Mouse (Mus musculus) liver, adult (tissue): ENCODE results near the gene Tmprss6.

ENCODE experiments used
- GATA4 ChIP-seq: IDR thresholded peaks from 2 replicates; pipeline ENCODE4 v1.6.1; 2014; ENCODE audit warnings: mild to moderate bottlenecking, low read length; ENCODE audit not compliant: insufficient replicate concordance

Tmprss6 gene

GRCm38 (mm10) chr15:78424507-78424906, 43.9 kb downstream of the Tmprss6 start:
- TF ChIP-seq GATA4 = no peak

- TF ChIP-seq GATA4 = no peak
Observed at GRCm38 (mm10) chr15:78422046-78422956, 46.1 kb downstream of the Tmprss6 start.

GRCm38 (mm10) chr15:78420395-78420794, 48.0 kb downstream of the Tmprss6 start:
- TF ChIP-seq GATA4 = no peak

- TF ChIP-seq GATA4 = no peak
Observed at GRCm38 (mm10) chr15:78416937-78417336, 51.5 kb downstream of the Tmprss6 start.

- no peak for TF ChIP-seq GATA4
Observed at GRCm38 (mm10) chr15:78414157-78414556, 54.3 kb downstream of the Tmprss6 start.

GRCm38 (mm10) chr15:78413719-78414117, 54.7 kb downstream of the Tmprss6 start:
- TF ChIP-seq GATA4 = no peak

GRCm38 (mm10) chr15:78413083-78413718, 55.2 kb downstream of the Tmprss6 start:
- no peak for TF ChIP-seq GATA4

- no peak for TF ChIP-seq GATA4
Observed at GRCm38 (mm10) chr15:78409570-78410052, 58.8 kb downstream of the Tmprss6 start.

GRCm38 (mm10) chr15:78406293-78406934, 62.0 kb downstream of the Tmprss6 start, which contains the start of gene Mpst:
Mpst (plus strand) TSS chr15:78406416.
- no peak for TF ChIP-seq GATA4

GRCm38 (mm10) chr15:78405517-78406211, 62.8 kb downstream of the Tmprss6 start, which contains the start of gene Tst:
Tst (minus strand) TSS chr15:78405907.
- TF ChIP-seq GATA4 = no peak

GRCm38 (mm10) chr15:78405098-78405497, 63.3 kb downstream of the Tmprss6 start:
- TF ChIP-seq GATA4 = no peak

GRCm38 (mm10) chr15:78403896-78404295, 64.5 kb downstream of the Tmprss6 start:
- no peak for TF ChIP-seq GATA4

GRCm38 (mm10) chr15:78403301-78403741, 65.1 kb downstream of the Tmprss6 start:
- TF ChIP-seq GATA4 = no peak; the same call in 1 of the 2 replicates

GRCm38 (mm10) chr15:78402423-78402822, 66.0 kb downstream of the Tmprss6 start:
- no peak for TF ChIP-seq GATA4

GRCm38 (mm10) chr15:78401921-78402320, 66.5 kb downstream of the Tmprss6 start:
- no peak for TF ChIP-seq GATA4
